Mouse (Mus musculus) forelimb bud, embryonic 11.5 days (tissue): Measurements from ENCODE around the gene Fam19a3.
"Not testable (repeated sequence)": the region's sequence is repeated elsewhere in the genome, so short reads cannot be mapped to it uniquely, and the experiment has no call there.

ENCODE experiments used
- DNase-seq: peaks from one replicate; pipeline ENCODE4 v3.0.0-alpha.2; 2012; ENCODE audit warnings: low read depth, low spot score

Gene Fam19a3

DNA sequence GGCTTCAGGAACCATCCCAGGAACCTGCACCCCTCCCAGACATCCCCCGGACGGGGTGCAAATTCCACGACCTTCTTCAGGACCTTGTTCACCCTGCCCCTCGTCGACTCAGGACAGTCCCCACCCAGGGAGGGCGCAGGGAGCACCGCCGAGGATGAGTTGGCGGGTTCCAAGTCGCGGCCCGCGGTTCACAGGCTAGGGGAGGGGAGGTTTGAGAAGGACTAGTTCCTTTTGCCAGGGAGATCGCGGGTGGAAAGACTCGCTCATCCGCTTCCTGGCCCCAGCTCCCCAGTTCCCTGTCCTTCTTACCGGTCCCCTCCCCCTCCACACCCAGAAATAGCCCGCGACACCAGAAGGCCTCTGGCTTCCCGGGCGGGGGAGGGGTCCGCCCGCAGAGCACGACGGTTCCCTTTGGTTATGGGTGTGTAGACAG, at the start of gene Fam19a3:
Gene Fam19a3 (minus strand): TSS at position 370 of the 433 bp plus-strand sequence.
- DNase-seq = no peak

DNA sequence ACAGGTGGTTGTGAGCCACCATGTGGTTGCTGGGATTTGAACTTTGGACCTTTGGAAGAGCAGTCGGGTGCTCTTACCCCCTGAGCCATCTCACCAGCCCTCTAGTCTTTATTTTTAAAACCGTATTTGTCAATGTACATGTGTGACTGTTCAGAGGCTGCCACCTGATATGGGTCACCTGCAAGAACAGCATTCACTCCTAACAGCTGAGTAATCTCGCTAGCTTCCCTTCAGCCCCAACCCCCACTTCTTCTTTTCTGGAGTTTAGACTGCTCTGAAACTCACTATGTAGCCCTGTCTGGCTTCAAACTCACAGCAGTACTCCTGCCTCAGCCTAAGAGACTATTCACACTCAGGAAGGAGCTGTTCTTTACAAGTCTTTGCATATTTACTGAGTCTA, 40.8 kb upstream of the Fam19a3 start:
- DNase-seq = no peak

DNA sequence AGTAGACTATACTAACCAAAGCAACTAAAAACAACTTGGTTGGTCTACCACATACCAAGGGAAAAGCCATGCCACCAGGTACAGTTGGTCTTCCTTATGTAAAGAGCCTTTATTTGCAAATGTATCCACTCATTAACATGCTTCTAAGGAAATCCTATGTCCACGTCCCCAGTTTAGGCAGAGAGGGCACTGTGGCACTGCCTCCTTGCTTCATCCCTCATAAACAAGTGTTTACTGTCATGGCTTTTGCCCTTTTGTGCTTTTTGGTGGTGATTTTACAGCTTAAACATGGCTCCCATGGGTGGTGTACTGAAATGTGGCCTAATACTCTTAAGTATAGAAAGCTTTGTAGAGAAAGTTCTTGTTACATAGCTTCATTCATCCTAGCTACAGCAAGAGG, 38.8 kb upstream of the Fam19a3 start:
- DNase-seq = no peak

DNA sequence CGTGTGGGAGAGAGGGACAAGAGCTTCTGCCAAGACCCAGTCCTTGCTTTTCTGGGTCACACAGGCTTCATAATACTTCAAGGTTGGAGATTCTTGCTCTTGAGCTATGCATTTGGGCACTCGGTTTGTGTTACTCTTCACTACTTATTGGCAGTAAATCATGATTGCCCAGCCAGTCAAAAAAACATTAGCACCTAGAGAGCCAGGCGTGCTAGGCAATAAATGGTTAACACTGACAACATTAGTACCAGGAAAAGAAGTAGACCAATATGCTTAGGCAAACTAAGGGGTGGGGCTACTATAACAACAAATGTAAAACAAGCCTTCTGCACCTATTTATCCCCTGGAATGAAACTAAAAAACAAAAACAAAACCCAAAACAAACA, 37.1 kb upstream of the Fam19a3 start:
- no peak for DNase-seq

DNA sequence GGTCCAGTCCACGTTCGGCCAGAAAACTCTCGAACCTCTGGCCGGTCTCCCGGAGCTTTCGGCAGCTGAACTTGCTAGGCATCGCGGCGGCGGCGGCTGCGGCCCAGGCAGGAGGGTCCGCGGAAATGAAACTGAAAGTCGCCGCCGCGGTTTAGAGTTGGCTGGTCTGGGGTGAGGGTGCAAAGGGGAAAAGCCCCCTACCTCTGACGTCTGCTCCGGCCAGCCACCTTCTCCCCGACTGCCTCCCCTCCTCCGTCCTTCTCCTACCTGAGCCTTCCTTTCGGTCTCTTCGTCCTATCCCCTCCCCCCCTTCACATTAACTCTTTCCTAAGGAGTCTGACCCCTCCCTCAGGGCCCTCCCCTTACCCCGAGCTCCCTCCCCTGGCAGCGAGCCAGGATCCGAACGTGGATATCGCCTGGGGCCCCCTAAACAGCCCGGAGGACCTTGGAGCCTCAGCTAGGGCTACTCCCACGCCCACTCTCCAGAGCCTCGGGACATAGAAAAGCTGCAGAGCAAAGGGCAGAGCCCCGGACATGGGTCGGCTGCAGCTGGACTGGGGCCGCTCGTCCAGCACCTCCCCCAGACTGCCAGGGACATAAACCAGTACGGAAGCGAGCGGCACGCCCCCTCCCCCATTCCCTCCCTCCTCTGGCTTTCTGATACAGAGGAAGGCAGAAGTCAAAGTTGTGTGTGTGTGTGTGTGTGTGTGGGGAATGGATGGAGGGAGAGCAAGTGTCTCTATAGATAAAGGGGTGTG, 36.5 kb upstream of the Fam19a3 start, which contains the start of gene Mov10:
Gene Mov10 (minus strand): TSS at position 573 of the 758 bp plus-strand sequence.
- DNase-seq = peak; percentile 83

DNA sequence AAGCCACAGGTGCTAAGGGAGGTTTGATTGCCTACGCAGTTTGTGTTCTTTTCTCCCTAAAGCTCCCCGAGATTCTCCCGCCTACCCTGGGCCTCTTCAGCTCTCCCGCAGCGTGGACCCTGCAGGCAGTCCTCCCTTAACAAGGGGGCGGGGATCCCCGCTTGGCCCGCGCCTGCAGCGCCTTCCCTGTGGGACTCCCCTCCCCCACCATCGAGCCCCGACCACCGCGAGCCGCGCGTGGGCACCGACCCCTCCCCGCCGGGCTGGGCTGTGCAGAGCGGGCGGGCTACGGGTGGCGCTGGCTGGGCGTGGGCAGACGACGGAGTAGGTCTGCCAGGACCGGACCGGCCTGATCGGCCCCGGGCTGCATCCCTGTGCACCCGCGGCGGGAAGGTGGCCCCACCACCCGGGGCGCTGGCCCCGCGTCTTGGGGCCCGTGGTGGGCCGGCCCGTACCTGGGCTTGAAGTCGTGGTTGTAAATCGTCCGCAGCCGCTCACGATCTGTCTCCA, 35.9 kb upstream of the Fam19a3 start:
- DNase-seq = peak; percentile 53

DNA sequence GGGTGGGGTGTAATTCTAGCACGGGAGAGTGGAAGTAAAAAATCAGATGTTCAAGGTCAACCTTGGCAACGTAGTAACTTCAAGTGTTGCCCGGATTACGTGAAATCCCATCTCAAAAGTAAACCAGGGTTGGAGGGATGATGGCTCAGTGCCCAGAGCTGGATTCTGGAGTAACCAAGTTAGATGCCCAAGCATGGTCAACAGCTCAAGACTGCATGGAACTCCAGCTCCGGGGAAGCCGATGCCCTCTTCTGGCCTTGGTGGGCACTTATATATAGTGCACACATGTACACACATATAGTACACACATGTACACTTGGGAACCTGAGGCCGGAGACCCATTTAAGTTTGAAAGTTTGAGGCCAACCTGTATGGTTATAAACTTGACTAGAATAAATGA, 34.5 kb upstream of the Fam19a3 start:
- DNase-seq = no peak

DNA sequence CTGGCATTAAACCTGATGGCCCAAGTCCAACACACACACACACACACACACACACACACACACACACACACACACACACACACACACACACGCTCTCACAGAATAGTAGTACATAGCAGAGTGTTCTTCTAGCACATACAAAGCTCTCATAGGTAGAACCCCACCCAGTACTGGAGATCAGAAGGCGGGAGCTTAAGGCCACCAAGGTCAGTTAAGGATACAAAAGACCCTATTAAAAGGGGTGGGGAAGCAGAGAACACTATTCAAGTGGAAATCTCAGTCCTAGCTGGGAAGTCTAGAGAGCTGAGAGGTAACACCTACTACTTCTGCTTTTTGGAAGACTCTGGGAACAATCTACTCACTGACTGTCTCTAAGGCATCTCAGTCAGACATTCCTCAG, 33.7 kb upstream of the Fam19a3 start:
- DNase-seq = no peak

DNA sequence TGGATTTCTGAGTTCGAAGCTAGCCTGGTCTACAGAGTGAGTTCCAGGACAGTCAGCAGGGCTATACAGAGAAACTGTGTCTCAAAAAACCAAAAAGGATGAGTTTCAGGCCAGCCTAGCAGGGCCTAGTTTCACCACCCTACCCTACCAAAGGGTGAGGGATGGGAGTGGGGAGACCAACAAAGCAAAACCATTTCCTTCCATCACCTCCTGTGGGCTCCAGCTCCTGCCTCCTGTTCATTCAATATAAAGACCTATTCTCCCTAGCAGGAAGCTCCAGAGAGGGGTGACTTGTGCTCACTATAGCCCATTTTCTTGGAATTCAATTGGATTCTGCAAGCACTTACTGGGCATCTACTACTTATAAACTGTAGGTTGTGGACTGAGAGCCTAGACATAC, 33.1 kb upstream of the Fam19a3 start:
- DNase-seq = no peak

DNA sequence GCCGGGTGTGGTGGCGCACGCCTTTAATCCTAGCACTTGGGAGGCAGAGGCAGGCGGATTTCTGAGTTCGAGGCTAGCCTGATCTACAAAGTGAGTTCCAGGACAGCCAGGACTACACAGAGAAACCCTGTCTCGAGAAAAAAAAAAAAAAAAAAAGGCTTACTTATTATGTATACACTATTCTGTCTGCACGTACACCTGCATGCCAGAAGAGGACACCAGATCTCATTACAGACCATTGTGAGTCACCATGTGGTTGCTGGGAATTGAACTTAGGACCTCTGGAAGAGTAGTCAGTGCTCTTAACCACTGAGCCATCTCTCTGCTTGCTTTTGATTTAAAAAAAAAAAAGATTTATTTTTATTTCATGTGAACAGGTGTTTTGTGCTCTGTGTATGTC, 31.6 kb upstream of the Fam19a3 start:
- not testable (repeated sequence) for DNase-seq

DNA sequence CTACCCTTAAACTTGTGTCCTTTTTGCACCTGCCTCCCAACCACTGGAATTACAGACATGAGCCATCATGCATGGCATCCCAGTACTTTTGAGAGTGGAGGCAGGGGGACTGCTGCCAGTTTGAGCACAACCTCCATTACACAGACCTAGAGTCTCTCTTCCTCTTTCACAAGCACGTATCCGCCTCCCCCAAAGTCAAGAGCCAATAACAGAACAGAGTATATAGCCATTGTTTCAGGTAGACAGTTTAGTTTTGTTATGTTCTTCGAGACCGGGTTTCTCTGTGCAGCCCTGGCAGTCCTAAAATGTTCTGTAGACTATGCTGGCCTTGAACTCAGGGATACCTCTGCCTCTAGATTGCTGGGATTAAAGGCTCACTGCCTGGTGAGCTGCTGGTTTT, 30.6 kb upstream of the Fam19a3 start:
- no peak for DNase-seq

DNA sequence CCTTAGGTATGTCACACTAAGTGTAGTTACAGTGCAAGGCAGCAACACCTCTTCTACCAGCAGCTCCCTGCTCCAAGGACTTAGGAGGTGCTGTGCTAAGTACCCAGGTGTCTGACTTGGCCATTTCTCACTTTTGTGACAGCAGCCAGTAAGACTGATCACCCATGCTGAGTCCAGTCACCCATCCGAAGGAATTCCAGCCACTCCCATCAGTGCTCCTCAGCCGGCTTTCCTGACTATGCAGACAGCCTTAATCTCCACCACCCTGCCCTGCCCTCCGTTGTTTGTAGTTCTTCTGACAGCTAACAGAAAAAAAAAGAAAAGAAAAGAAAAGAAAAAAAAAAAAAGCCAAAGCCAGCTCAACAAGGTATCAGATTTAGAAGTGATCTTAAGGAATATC, 30.1 kb upstream of the Fam19a3 start:
- DNase-seq = no peak

DNA sequence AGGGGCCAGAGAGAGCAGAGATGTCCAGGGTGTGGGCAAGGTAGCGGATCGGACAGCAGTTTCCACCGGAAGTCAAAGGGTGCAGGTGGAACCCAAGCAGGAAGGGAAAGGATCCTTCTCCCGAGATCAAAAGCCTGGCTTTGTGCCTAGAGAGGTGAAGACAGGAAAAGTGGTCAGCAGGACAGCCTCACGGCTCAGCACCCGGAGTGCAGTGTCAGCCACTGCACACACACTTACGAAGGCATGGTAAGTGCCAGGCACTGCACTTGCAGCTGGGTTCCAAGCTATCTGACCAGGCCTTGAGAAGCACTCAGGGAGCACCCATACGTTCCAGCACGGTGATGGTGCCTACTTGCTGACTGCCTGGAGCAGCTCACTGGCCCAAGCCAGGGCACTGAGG, 23.9 kb upstream of the Fam19a3 start:
- DNase-seq = no peak

DNA sequence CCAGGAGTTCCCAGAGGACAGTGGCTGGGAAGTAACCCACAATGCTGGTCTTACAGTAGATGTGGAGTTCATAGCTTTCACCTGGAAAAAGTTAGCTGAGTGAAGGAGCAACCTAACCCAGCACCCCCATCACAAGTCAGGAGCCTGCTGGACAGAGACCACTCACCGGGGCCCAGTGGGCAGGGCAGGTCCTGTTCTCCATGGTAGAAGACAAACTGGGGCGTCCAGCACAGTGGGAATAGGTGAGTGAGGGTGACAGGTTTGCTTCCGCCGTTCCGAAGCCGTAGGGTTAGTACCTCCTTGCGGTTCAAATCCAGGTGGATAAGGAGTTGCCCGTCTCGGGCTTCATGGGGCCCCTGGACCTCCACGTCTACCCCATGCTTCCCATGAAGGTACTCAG, 22.7 kb upstream of the Fam19a3 start:
- no peak for DNase-seq

DNA sequence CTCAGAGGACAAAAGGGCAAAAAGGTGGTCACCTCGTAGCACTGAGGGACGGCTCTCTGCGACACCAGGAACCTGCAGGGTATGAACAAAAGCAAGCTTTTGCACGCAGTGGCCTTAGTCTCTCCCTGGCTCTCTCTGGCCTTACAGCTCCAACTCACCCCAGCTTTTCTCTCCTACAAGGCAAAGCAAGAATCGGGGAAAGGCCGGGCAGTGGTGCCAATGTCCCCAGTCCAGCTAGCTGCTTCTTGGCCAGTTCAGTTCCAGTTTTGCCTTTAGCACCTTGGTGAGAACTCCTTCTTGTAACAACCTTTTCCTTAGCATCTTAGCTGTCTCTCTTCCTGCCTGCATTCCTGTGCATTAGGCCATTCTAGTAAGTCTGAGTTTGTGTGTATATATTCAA, 19.8 kb upstream of the Fam19a3 start:
- no peak for DNase-seq

DNA sequence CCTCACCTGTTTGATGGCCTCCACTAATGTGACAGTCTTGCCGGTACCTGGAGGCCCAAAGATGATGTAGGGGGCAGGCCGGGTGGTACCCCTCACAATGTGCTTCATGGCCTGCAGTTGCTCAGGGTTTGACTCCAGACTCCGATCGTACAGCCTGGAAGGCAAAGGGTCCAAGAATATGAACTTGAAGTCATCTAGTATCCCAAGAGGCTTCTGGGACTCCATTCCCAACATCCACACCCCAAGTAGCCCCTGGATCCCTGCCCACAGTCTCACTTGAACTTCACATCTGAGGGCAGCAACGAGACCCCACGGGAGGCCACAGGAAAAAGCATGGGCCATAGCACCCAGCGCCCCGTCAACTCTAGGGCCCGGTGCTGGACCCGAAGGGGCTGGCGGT, 19.0 kb upstream of the Fam19a3 start:
- no peak for DNase-seq

DNA sequence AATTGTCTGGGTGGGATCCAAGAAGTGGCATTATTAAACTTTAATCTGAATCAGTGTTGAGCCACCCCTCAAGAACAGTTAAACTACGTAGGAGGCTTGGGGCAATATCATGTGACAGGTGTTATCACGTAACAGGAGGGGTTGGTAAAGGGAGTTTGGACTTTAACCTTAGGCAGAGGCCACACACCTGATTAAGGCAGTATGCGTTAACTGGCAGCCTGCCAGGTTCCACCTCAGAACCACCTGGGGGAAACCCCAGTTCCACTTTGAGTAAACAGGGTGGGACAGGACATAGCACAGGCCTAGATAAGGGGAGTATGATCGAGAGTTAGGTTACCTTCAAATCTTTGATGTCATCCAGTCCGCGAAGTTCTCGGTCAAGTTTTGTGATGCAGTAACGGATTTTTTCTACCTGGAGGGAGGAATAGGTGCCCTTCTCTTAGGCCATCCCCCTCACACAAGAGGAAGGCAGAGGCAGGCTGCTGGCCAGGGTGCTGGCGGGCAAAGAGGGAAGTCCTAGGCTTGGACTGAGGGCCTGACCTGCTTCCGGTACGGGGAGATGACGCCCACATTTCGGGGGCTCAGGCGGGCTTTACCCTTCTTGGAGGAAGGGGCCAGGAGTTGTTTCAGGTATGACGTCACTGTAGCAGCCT, 14.9 kb upstream of the Fam19a3 start:
- DNase-seq = no peak

DNA sequence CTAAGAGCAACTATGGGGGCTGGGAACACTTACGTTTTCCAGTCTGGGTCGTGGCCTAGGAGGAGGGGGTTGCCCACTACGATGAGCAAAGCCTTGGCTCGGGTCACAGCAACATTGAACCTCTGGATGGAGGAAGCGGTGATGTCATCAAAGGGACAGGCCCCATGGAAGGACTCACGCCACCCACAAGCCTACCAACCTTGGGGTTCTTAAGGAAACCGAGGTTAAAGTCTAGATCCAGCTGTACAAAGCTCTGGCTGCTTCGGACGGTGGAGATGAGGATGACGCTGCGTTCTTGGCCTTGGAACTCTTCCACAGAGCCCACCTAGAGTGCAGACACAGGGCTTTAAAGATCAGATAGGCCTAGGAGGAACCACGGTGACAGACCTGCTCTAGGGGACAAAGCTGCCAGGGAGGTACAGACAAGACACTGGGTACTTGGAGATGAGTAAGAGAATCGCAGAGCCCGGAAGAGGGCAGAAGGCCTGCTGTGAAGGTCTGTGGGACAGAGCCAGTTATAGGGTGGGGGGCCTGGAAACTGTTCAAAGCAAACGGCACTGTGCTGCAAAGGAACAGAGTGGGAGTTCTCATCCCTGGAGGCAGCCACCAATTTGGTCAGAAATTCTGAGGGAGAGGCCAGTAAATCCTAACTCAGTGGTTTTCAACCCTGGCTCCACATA, 14.2 kb upstream of the Fam19a3 start:
- no peak for DNase-seq

DNA sequence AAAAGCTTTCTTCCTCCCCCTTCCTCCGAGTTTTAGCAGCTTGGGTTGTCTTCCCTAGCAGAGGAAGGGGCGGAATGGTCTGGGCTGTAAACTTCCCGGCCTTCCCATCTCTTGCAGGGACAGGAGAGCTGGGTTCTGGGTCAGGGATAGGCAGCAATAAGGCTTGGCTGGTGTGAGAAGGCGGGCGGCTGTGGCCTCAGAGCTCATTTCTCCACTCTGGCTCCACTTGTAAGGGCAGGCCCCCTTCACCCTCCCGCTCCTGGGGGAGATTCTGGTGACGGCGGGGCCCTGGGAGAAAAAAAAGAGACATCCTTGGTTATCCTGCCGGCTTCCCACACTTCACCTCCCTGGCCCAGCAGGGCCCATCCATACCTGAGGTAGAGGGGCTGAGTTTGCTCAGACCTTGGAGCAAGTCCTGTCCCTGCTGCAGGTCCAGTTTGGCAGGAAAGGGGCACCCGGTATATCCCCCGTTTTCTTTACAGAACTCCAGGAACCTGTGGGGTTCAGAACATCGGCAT, 13.4 kb upstream of the Fam19a3 start:
- DNase-seq = no peak

DNA sequence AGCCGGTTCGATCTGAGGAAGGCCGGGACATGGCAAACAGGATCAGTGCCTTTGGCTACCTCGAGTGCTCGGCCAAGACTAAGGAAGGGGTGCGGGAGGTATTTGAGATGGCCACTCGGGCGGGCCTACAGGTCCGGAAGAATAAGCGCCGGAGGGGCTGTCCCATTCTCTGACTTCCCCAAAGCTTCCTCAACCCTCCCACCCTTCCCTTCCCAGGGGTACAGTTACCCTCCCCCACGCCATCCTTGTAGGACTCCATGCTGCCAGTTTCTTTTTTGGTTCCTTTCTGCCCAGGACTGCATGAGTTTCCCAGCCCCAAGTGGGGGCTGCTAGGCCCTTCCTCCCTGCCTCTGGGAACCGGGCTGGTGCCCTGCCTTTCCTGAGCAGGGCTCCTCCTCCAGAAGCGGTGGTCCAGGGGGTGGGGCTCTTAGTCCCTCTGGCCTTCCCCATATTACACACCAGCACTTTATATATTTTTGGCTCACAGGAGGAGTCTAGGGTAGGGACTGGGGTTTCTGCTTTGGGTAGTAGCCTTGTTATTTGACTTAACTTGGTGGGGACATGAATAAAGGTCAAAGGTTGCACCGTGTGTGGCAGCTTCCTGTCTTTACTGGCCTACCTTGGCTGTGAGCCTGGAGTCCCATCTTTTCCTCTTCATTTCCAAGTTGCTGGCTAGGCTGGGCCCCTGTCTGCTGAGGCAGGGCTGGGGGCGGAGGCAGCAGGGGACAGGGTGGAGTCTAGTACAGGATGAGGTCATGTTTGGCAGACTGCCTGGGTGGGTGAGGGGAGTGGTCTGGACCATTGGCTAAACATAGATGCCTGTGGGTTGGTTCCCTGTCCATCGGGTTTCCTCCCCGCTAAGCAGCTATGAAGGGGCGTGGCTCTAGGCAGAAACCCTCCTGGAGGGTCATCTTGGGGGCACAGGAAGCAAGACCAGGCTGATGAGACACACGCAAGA, 12.5 kb upstream of the Fam19a3 start:
- peak; percentile 88 for DNase-seq
